In genomic region chr5:125389131-125389578, GRCm38 (mm10) we compare ENCODE assay signal across 8 mouse cellular contexts. TPM values are rescaled to one million over a fixed set of nuclear protein-coding genes. Genes with fewer than 3 reads are reported as not detected.
A peak's percentile ranks its signal among the peaks of the same experiment; 100 is the strongest.
DNase-seq lines count a peak whose midpoint lies in the region; ATAC-seq and TF ChIP-seq lines count a peak whose summit lies in the region.

Gene Gm10382 (plus strand): TSS chr5:125389322.

- H3K27ac ChIP-seq in bone marrow, adult 2 months (ENCODE audit: control insufficient read depth, insufficient read depth, low read depth, low read length, poor library complexity) = peak within 1 kb of the TSS; percentile 100
- peak within 1 kb of the TSS; percentile 94 for H3K27ac ChIP-seq in embryonic facial prominence, embryonic 15.5 days (replicated peaks)
- peak within 1 kb of the TSS; percentile 93 for H3K27ac ChIP-seq in heart, embryonic 11.5 days (ENCODE audit: low read depth, low read length)
- peak within 1 kb of the TSS; percentile 99 for H3K27ac ChIP-seq in kidney, embryonic 15.5 days
- H3K27ac ChIP-seq in liver, embryonic 11.5 days (ENCODE audit: low read depth, low read length) = peak within 1 kb of the TSS; percentile 94

- TF ChIP-seq CTCF in bone marrow, adult 2 months (IDR thresholded peaks at IDR 0.05; ENCODE audit: control insufficient read depth, insufficient read depth, low read length) = no peak

- no peaks in the 10 kb centered on the region for H3K9me3 ChIP-seq in embryonic facial prominence, embryonic 15.5 days (replicated peaks)
- H3K9me3 ChIP-seq in heart, embryonic 11.5 days (replicated peaks; ENCODE audit: control insufficient read depth, low read length) = no peaks in the 10 kb centered on the region
- no peaks in the 10 kb centered on the region for H3K9me3 ChIP-seq in kidney, embryonic 15.5 days (replicated peaks)
- H3K9me3 ChIP-seq in liver, embryonic 11.5 days (ENCODE audit: control insufficient read depth, low read length) = no peaks in the 10 kb centered on the region

- under 1% methylated on average over 41 of the region's 41 CpGs for WGBS in bone marrow, adult 2 months
- under 1% methylated on average over 41 of the region's 41 CpGs for WGBS in embryonic facial prominence, embryonic 15.5 days
- WGBS in heart, embryonic 11.5 days (ENCODE audit: insufficient replicate concordance) = under 1% methylated on average over 41 of the region's 41 CpGs
- under 1% methylated on average over 41 of the region's 41 CpGs for WGBS in kidney, embryonic 15.5 days
- WGBS in liver, embryonic 11.5 days = 1% methylated on average over 41 of the region's 41 CpGs

- no peak; the same call in 1 of the 2 replicates for TF ChIP-seq POLR2A in bone marrow, adult 2 months (IDR thresholded peaks at IDR 0.05; ENCODE audit: borderline replicate concordance, control insufficient read depth, low read depth, low read length)

- H3K4me2 ChIP-seq in embryonic facial prominence, embryonic 15.5 days (replicated peaks) = peak within 1 kb of the TSS; percentile 84
- H3K4me2 ChIP-seq in heart, embryonic 11.5 days = peak within 1 kb of the TSS; percentile 99
- peak within 1 kb of the TSS; percentile 79 for H3K4me2 ChIP-seq in kidney, embryonic 15.5 days
- peak within 1 kb of the TSS; percentile 76 for H3K4me2 ChIP-seq in liver, embryonic 11.5 days

- H3K9ac ChIP-seq in embryonic facial prominence, embryonic 15.5 days = peak within 1 kb of the TSS; percentile 100
- peak within 1 kb of the TSS; percentile 100 for H3K9ac ChIP-seq in heart, embryonic 11.5 days (ENCODE audit: low read depth, low read length)
- H3K9ac ChIP-seq in kidney, embryonic 15.5 days = peak within 1 kb of the TSS; percentile 99
- peak within 1 kb of the TSS; percentile 97 for H3K9ac ChIP-seq in liver, embryonic 11.5 days (ENCODE audit: low read depth, low read length)

- ATAC-seq in embryonic facial prominence, embryonic 15.5 days (ENCODE audit: insufficient number of reproducible peaks, low FRiP score, low TSS enrichment, low read depth) = 0 out of 2 replicates have a peak, but pooled peaks have one; percentile 4
- peak; percentile 31 for ATAC-seq in heart, embryonic 11.5 days (replicated peaks; ENCODE audit: insufficient number of reproducible peaks, low FRiP score, low TSS enrichment)
- peak; percentile 19 for ATAC-seq in kidney, embryonic 15.5 days (replicated peaks; ENCODE audit: low FRiP score)
- ATAC-seq in liver, embryonic 11.5 days (replicated peaks; ENCODE audit: low FRiP score) = peak; percentile 39
- peak; percentile 48 for ATAC-seq in monocyte, adult 5-6 weeks (replicated peaks; ENCODE audit: insufficient number of reproducible peaks, low FRiP score, low TSS enrichment, poor library complexity, severe bottlenecking)

- no peaks in the 10 kb centered on the region for H3K27me3 ChIP-seq in embryonic facial prominence, embryonic 15.5 days
- no peaks in the 10 kb centered on the region for H3K27me3 ChIP-seq in heart, embryonic 11.5 days (ENCODE audit: control insufficient read depth, insufficient read depth, low read length)
- no peaks in the 10 kb centered on the region for H3K27me3 ChIP-seq in kidney, embryonic 15.5 days
- no peaks in the 10 kb centered on the region for H3K27me3 ChIP-seq in liver, embryonic 11.5 days (replicated peaks; ENCODE audit: control insufficient read depth, insufficient read depth, low read length)
- H3K27me3 ChIP-seq in splenic B cell, adult 2 months (ENCODE audit: control insufficient read depth, insufficient read depth, low read length, poor library complexity, severe bottlenecking) = no peaks in the 10 kb centered on the region

- H3K4me1 ChIP-seq in bone marrow, adult 2 months (ENCODE audit: control insufficient read depth, insufficient read depth, low read length) = peaks cover 1% of the 10 kb centered on the region; the same call in 1 of the 2 replicates
- peaks cover 56% of the 10 kb centered on the region for H3K4me1 ChIP-seq in embryonic facial prominence, embryonic 15.5 days
- H3K4me1 ChIP-seq in heart, embryonic 11.5 days (ENCODE audit: control insufficient read depth, insufficient read depth, low read length) = peaks cover 25% of the 10 kb centered on the region
- peaks cover 45% of the 10 kb centered on the region for H3K4me1 ChIP-seq in kidney, embryonic 15.5 days
- peaks cover 26% of the 10 kb centered on the region for H3K4me1 ChIP-seq in liver, embryonic 11.5 days (replicated peaks; ENCODE audit: control insufficient read depth, insufficient read depth, low read length)

- peak within 1 kb of the TSS; percentile 83 for H3K4me3 ChIP-seq in bone marrow, adult 2 months (replicated peaks; ENCODE audit: control insufficient read depth, low read depth, low read length)
- peak within 1 kb of the TSS; percentile 100 for H3K4me3 ChIP-seq in embryonic facial prominence, embryonic 15.5 days (replicated peaks)
- H3K4me3 ChIP-seq in heart, embryonic 11.5 days (ENCODE audit: low read depth, low read length) = peak within 1 kb of the TSS; percentile 99
- H3K4me3 ChIP-seq in kidney, embryonic 15.5 days (replicated peaks) = peak within 1 kb of the TSS; percentile 94
- peak within 1 kb of the TSS; percentile 95 for H3K4me3 ChIP-seq in liver, embryonic 11.5 days (ENCODE audit: low read depth, low read length)

- peak; percentile 97 for DNase-seq in B cell, adult 2 months
- peak; percentile 86 for DNase-seq in liver, embryonic 11.5 days (ENCODE audit: low spot score)
- peak; percentile 95 for DNase-seq in splenic B cell, adult 2 months (ENCODE audit: low read depth, low spot score)

- H3K36me3 ChIP-seq in embryonic facial prominence, embryonic 15.5 days = peaks cover 19% of the 10 kb centered on the region
- peaks cover 15% of the 10 kb centered on the region for H3K36me3 ChIP-seq in heart, embryonic 11.5 days (ENCODE audit: control insufficient read depth, insufficient read depth, low read length)
- H3K36me3 ChIP-seq in kidney, embryonic 15.5 days = peaks cover 24% of the 10 kb centered on the region
- H3K36me3 ChIP-seq in liver, embryonic 11.5 days (ENCODE audit: control insufficient read depth, insufficient read depth, low read length) = peaks cover 12% of the 10 kb centered on the region
- peaks cover 12% of the 10 kb centered on the region; the same call in 1 of the 2 replicates for H3K36me3 ChIP-seq in splenic B cell, adult 2 months (ENCODE audit: control insufficient read depth, insufficient read depth, low read length, poor library complexity, severe bottlenecking)

RNA-seq across cellular contexts. Expression of gene Gm10382, which starts in this region (rescaled TPM):
- not detected in 2 replicates for polyA plus RNA-seq in bone marrow, adult 2 months (2011; ENCODE audit: insufficient read depth, insufficient read length, low replicate concordance, missing spikeins)
- 0.32 and 0.48 TPM in 2 replicates for polyA plus RNA-seq in embryonic facial prominence, embryonic 15.5 days (2015; fragmentation: Nextera tagmentation; extraction: Ambion mirVana)
- 0.42 TPM in 1 of 2 replicates, not detected in the other for polyA plus RNA-seq in heart, embryonic 11.5 days (2014; fragmentation: Nextera tagmentation; extraction: Ambion mirVana)
- polyA plus RNA-seq in kidney, embryonic 15.5 days (2015; fragmentation: Nextera tagmentation; extraction: Ambion mirVana) = 0.31 and 0.49 TPM in 2 replicates
- 0.18 and 0.34 TPM in 2 replicates for polyA plus RNA-seq in liver, embryonic 11.5 days (2014; fragmentation: Nextera tagmentation; extraction: Ambion mirVana)
- total RNA-seq in monocyte, adult 5-6 weeks (2017) = 2.9 TPM in 1 of 3 replicates, not detected in the others

Comparison
In these comparisons a context has a peak if more than half of its experiments do, and no peak if none do; other contexts are left out.
1. Peak in every context shown above with its lines: DNase-seq, ATAC-seq, H3K4me3 ChIP-seq and H3K27ac ChIP-seq.
2. Peak in ATAC-seq, H3K4me3 ChIP-seq, H3K27ac ChIP-seq, H3K9ac ChIP-seq and H3K4me2 ChIP-seq in embryonic facial prominence, embryonic 15.5 days; RNA of the gene not detected or under 1 TPM.
3. Peak in ATAC-seq, H3K4me3 ChIP-seq, H3K27ac ChIP-seq, H3K9ac ChIP-seq and H3K4me2 ChIP-seq in heart, embryonic 11.5 days; RNA of the gene not detected or under 1 TPM.
4. Peak in ATAC-seq, H3K4me3 ChIP-seq, H3K27ac ChIP-seq, H3K9ac ChIP-seq and H3K4me2 ChIP-seq in kidney, embryonic 15.5 days; RNA of the gene not detected or under 1 TPM.
5. Peak in DNase-seq, ATAC-seq, H3K4me3 ChIP-seq, H3K27ac ChIP-seq, H3K9ac ChIP-seq and H3K4me2 ChIP-seq in liver, embryonic 11.5 days; RNA of the gene not detected or under 1 TPM.